Mouse (Mus musculus) embryonic facial prominence, embryonic 10.5 days (tissue): Measurements from ENCODE around the gene Syvn1. TPM values are rescaled to one million over a fixed set of nuclear protein-coding genes. Genes with fewer than 3 reads are reported as not detected.

Experiments
- DNase-seq: peaks from one replicate; pipeline ENCODE4 v3.0.0-alpha.2; 2017; ENCODE audit warnings: low spot score
- H3K27ac ChIP-seq: fragments of 300-500 bp; sonication (generic); replicated peaks from 2 replicates; pipeline ENCODE4 v1.5.1; 2016; ENCODE audit warnings: mild to moderate bottlenecking
- H3K27me3 ChIP-seq: fragments of 300-500 bp; sonication (generic); replicated peaks from 2 replicates; pipeline ENCODE4 v1.6.1; 2016; ENCODE audit warnings: low read depth, mild to moderate bottlenecking; ENCODE audit not compliant: poor library complexity, severe bottlenecking
- H3K36me3 ChIP-seq: fragments of 300-500 bp; sonication (generic); replicated peaks from 2 replicates; pipeline ENCODE4 v1.6.1; 2016; ENCODE audit warnings: mild to moderate bottlenecking, moderate library complexity
- H3K4me1 ChIP-seq: fragments of 300-500 bp; sonication (generic); 2 replicates; pipeline ENCODE4 v1.6.1; 2016
- H3K4me3 ChIP-seq: fragments of 300-500 bp; sonication (generic); 2 replicates; pipeline ENCODE4 v1.5.1; 2016; ENCODE audit warnings: mild to moderate bottlenecking, moderate library complexity
- H3K9me3 ChIP-seq: fragments of 300-500 bp; sonication (generic); 2 replicates; pipeline ENCODE4 v1.6.1; 2016; ENCODE audit warnings: mild to moderate bottlenecking
- WGBS: fragments of 180-500 bp; shearing (Covaris S2); methylation state at CpG from one replicate; pipeline ENCODE4 v1.1.7; 2016; 5-methylcytosine and 5-hydroxymethylcytosine counted together
- polyA plus RNA-seq: library from polyadenylated mRNA; unstranded; fragments of >200 nt; fragmentation: Nextera tagmentation; extraction: Ambion mirVana; gene quantifications from 2 replicates; pipeline ENCODE4 v1.2.1, GENCODE M21; 2016

The Syvn1 gene
- 34.5 and 38.1 TPM in 2 replicates for polyA plus RNA-seq

- H3K4me3 ChIP-seq, result peak within 1 kb of the TSS; percentile 82
- H3K36me3 ChIP-seq, result peaks cover 37% of the 10 kb centered on the region
- DNase-seq, result peak; percentile 93
- H3K4me1 ChIP-seq, result peaks cover 26% of the 10 kb centered on the region
- peak within 1 kb of the TSS; percentile 99 for H3K27ac ChIP-seq
- under 1% methylated on average over 65 of the region's 65 CpGs for WGBS
- no peaks in the 10 kb centered on the region for H3K9me3 ChIP-seq
- H3K27me3 ChIP-seq, result no peaks in the 10 kb centered on the region
Measured at GRCm38 (mm10) chr19:6046294-6047153, at the start of gene Syvn1. Gene Syvn1, plus strand, starts transcription at chr19:6046576.

DNA sequence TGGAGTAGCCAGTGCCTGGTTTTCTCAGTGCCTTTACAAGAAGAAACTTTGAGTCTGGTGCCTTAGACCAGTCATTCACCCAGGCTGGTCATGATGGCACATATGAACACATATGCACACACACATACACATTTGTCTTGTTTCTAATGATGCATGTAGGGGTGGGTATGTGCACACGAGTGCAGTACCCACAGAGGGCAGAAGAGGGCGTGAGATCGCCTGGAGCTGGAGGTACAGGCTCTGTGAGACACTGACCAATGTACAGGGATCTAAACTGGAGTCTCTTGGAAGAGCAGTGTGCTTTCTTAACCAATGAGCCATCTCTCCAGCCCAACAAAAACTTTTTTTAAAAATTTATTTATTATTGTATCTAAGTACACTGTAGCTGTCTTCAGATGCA lies 48.2 kb upstream of the Syvn1 start:
- Histone ChIP-seq H3K27ac (no peak overlapping the region), H3K9me3 (no peaks in the 10 kb centered on the region), H3K4me3 (no peak overlapping the region), H3K4me1 (no peaks in the 10 kb centered on the region), H3K27me3 (no peaks in the 10 kb centered on the region), H3K36me3 (no peaks in the 10 kb centered on the region)
- 85% methylated on average over 3 of the region's 3 CpGs for WGBS
- DNase-seq, result no peak

- no peaks in the 10 kb centered on the region for H3K27me3 ChIP-seq
- H3K36me3 ChIP-seq, result no peaks in the 10 kb centered on the region
- H3K4me1 ChIP-seq, result no peaks in the 10 kb centered on the region
- WGBS, result 76% methylated on average over 5 of the region's 5 CpGs
- H3K27ac ChIP-seq, result no peak overlapping the region
- DNase-seq, result no peak
- H3K9me3 ChIP-seq, result no peaks in the 10 kb centered on the region
- no peak overlapping the region for H3K4me3 ChIP-seq
Measured at GRCm38 (mm10) chr19:5999969-6000368, 46.4 kb upstream of the Syvn1 start.

DNA sequence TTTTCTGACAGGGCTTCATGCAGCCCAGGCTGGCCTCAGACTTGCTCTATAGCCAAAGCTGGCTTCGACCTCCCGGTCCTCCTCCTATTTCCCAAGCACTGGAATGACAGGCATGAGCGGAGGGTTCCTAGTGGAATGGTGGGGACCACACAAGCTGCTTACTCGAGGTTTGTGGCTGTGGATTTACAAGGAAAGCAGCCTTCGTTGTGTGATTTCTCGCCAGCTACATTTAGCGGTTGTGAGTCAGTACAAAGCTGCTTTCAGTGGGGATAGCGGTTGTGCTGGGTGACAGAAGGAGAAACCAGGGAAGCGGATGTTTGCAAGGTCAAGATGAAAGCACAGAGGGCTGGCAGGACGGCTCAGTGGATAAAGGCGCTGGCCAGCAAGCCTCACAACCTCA lies 40.8 kb upstream of the Syvn1 start:
- H3K27me3 ChIP-seq, result no peaks in the 10 kb centered on the region
- H3K27ac ChIP-seq, result no peak overlapping the region
- no peaks in the 10 kb centered on the region for H3K36me3 ChIP-seq
- no peak overlapping the region for H3K4me3 ChIP-seq
- no peaks in the 10 kb centered on the region for H3K9me3 ChIP-seq
- DNase-seq, result no peak
- peaks cover 5% of the 10 kb centered on the region; the same call in 1 of the 2 replicates for H3K4me1 ChIP-seq
- WGBS, result 77% methylated on average over 11 of the region's 11 CpGs

GRCm38 (mm10) chr19:6007013-6007412 lies 39.4 kb upstream of the Syvn1 start:
- H3K27ac ChIP-seq, result no peak overlapping the region
- DNase-seq, result no peak
- no peak overlapping the region for H3K4me3 ChIP-seq
- H3K9me3 ChIP-seq, result no peaks in the 10 kb centered on the region
- H3K36me3 ChIP-seq, result no peaks in the 10 kb centered on the region
- peaks cover 5% of the 10 kb centered on the region; the same call in 1 of the 2 replicates for H3K4me1 ChIP-seq
- WGBS, result 88% methylated on average over 13 of the region's 13 CpGs
- no peaks in the 10 kb centered on the region for H3K27me3 ChIP-seq

DNA sequence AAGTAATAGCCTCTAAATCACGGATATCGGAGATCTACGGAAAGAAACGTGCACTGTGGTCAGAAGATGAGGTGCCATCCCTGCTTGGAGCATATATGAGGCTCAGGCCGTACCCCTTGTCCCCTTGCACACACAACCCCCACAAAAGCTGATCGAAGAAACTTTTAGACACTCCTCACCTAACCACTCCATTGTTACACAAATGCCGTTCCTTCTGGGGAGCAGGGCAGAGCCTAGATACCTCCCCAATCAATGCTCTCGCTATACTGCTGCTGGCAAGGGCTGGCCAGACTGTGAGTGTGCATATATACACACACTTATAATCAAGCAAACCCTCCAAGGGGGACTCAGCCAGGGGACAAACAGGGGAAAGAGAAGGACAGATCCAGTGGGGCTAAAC lies 37.2 kb upstream of the Syvn1 start:
- 74% methylated on average over 8 of the region's 8 CpGs for WGBS
- Histone ChIP-seq H3K27me3 (peaks cover 10% of the 10 kb centered on the region), H3K27ac (no peak overlapping the region), H3K9me3 (no peaks in the 10 kb centered on the region), H3K4me3 (no peak overlapping the region), H3K4me1 (peaks cover 5% of the 10 kb centered on the region; the same call in 1 of the 2 replicates), H3K36me3 (no peaks in the 10 kb centered on the region)
- no peak for DNase-seq

- H3K9me3 ChIP-seq, result no peaks in the 10 kb centered on the region
- no peak overlapping the region for H3K4me3 ChIP-seq
- no peak overlapping the region for H3K27ac ChIP-seq
- no peak for DNase-seq
- no peaks in the 10 kb centered on the region for H3K36me3 ChIP-seq
- peaks cover 48% of the 10 kb centered on the region for H3K27me3 ChIP-seq
- 86% methylated on average over 10 of the region's 10 CpGs for WGBS
- H3K4me1 ChIP-seq, result peaks cover 24% of the 10 kb centered on the region
Measured at GRCm38 (mm10) chr19:6013691-6014090, 32.7 kb upstream of the Syvn1 start.

DNA sequence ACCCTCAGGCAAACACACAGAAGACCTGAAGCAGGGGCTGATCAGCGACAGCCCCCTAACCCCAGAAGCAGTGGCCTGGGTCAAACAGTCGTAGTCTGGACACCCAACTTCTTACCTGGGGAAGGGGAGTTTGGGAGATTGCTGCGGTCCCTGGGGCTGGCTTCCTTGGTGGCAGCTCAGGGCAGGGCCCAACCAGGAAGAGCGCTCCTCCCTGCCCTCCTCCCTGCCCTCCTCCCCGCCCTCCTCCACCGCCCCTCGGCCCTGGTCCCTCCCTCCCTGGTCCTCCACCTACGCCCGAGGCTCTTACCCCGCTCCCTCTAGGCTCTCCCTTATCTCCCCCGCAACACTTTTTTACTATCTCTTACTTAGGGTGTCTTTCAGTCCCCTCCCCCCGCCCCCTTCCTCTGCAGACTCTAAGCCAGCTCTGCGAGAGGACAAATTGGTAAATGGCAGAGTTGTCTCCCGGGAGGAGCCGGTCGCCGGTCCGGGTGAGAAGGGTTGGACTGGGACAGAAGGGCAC lies 31.3 kb upstream of the Syvn1 start:
- no peaks in the 10 kb centered on the region for H3K9me3 ChIP-seq
- peaks cover 48% of the 10 kb centered on the region for H3K27me3 ChIP-seq
- peak overlapping the region; percentile 80 for H3K27ac ChIP-seq
- WGBS, result 2% methylated on average over 18 of the region's 18 CpGs
- peaks cover 24% of the 10 kb centered on the region for H3K4me1 ChIP-seq
- no peaks in the 10 kb centered on the region for H3K36me3 ChIP-seq
- peak; percentile 63 for DNase-seq
- peak overlapping the region; percentile 68 for H3K4me3 ChIP-seq

- H3K4me3 ChIP-seq, result peak within 1 kb of the TSS; percentile 68
- WGBS, result 2% methylated on average over 40 of the region's 40 CpGs
- H3K9me3 ChIP-seq, result no peaks in the 10 kb centered on the region
- DNase-seq, result peak; percentile 82
- H3K27me3 ChIP-seq, result peaks cover 48% of the 10 kb centered on the region
- H3K36me3 ChIP-seq, result no peaks in the 10 kb centered on the region
- H3K27ac ChIP-seq, result peak within 1 kb of the TSS; percentile 80
- H3K4me1 ChIP-seq, result peaks cover 24% of the 10 kb centered on the region
Measured at GRCm38 (mm10) chr19:6015511-6016315, 30.7 kb upstream of the Syvn1 start, which contains the start of gene Capn1. Gene Capn1, minus strand, starts transcription at chr19:6015897.

GRCm38 (mm10) chr19:6016532-6016931 lies 29.8 kb upstream of the Syvn1 start:
- H3K27ac ChIP-seq, result no peak overlapping the region
- no peaks in the 10 kb centered on the region for H3K36me3 ChIP-seq
- H3K4me3 ChIP-seq, result 0 out of 2 replicates have a peak overlapping the region, but pooled peaks have one; percentile 68
- peaks cover 48% of the 10 kb centered on the region for H3K27me3 ChIP-seq
- WGBS, result 42% methylated on average over 7 of the region's 7 CpGs
- H3K9me3 ChIP-seq, result no peaks in the 10 kb centered on the region
- H3K4me1 ChIP-seq, result peaks cover 24% of the 10 kb centered on the region
- no peak for DNase-seq

DNA sequence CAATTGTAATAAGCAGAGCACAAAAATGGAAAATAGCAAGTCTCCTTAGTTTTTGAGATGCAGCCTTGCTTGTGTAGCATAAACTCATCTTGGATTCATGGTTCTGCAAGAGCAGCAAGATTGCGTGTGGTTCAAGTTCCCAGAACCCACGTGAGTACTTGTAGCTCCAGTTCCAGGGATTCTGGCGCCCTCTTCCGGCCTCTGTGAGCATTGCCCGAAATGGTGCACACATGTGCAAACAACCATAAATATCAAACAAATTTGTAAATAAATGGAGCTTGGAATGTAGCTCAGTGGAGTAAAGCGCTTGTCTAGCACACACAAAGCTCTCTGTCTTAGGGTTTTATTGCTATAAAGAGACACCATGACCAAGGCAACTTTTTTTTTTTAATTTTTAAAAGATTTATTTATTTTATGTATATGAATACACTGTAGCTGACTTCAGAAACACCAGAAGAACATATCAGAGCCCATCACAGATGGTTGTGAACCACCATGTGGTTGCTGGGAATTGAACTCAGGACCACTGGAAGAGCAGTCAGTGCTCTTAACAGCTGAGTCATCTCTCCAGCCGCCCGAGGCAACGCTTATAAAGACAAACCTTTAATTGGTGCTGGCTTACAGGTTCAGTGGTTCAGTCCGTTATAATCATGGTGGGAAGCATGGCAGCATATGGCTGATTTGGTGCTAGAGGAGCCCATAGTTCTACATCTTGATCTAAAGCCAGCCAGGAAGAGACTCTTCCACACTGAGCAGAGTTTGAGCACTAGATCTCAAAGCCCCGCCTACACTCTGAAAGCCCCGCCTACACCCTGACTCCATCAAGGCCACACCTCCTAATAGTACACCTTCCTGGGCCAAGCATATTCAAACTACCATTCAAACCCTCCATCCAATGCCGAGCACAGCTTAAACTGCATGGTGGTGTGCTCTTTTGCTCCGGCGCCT lies 28.0 kb upstream of the Syvn1 start:
- H3K4me3 ChIP-seq, result no peak overlapping the region
- H3K27ac ChIP-seq, result no peak overlapping the region
- H3K27me3 ChIP-seq, result peaks cover 45% of the 10 kb centered on the region
- no peaks in the 10 kb centered on the region for H3K9me3 ChIP-seq
- DNase-seq, result peak; percentile 87
- peaks cover 24% of the 10 kb centered on the region for H3K4me1 ChIP-seq
- H3K36me3 ChIP-seq, result no peaks in the 10 kb centered on the region
- WGBS, result 31% methylated on average over 15 of the region's 15 CpGs
